Mouse (Mus musculus): ENCODE data around the gene 4930578C19Rik. TPM values are rescaled to one million over a fixed set of nuclear protein-coding genes. Genes with fewer than 3 reads are reported as not detected.

4930578C19Rik gene
- polyA plus RNA-seq (2015; fragmentation: Nextera tagmentation; extraction: Ambion mirVana): 0.19 and 0.30 TPM in 2 replicates

DNA sequence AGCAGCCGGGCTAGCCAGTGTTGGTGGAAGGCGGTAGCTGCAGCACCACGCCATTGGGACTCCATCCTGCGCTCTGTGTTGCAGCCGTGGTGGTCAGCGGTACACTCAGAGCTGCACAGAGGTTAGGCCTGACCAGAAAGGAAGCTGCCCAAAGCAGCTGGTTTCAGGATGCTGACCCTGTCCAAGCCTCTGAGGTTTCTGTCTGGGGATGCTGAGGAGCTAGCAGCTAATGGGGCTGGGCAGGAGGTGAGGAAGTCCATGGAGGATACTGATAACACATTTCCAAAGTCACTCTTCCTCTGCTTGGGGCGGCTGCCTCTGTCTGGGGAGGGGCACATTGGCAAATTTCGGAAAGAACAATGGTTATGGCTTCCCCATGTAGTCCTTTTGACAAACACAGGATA lies at the start of gene 4930578C19Rik:
TSS of gene 4930578C19Rik (minus strand) at position 200 of the 404 bp plus-strand sequence.

All from adrenal gland, postnatal 0 days (tissue).